Mouse (Mus musculus) ovary, postnatal 10 days (tissue): ENCODE measurements at regions not wholly inside any gene's neighbourhood (a gene's known extent, or its start where the extent isn't known, plus 50 kb on each side); places are given as distances from the start of the nearest gene placed in this dataset.

Source experiments
- DNase-seq: peaks from one replicate; pipeline ENCODE4 v3.0.0; 2022; ENCODE audit warnings: low spot score

DNA sequence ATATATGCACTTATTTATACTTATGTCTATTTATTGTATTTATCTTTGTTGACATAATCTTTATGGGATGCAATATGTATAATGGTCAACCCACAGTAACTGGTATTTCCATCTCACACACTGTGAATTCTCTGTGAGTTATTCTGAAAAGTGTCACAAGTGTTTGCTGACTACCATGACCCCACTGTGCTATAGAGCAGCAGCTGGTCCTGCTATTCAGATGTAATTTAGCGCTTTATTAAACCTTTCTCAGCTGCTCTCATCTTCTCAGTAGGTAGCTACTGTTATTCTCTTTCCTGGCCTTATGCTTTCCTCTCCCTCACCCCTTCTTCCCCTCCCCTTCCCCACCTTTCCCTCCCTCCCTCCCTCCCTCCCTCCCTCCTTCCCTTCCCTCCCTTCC lies 296.0 kb upstream of the Dusp10 start:
- DNase-seq, result no peak

DNA sequence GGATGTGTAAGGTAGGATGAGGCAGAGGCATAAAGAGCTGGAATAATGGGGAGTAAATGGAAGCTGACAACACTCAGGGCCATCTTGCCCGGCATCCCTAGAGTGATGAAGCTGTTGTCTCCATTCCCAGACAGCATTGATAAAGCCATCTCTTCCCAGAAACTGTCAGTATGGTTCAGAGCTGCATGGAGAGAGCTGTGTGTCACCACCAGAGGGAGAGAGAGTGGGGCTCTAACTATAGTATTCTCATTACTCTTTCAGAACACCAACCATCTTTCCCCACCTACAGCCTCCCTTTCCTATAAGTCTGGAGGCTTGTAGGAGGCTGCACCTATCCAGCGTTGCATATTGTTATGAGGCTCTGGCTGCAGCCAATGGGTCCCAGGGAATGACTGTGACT lies 264.0 kb upstream of the Dusp10 start:
- DNase-seq, result no peak

DNA sequence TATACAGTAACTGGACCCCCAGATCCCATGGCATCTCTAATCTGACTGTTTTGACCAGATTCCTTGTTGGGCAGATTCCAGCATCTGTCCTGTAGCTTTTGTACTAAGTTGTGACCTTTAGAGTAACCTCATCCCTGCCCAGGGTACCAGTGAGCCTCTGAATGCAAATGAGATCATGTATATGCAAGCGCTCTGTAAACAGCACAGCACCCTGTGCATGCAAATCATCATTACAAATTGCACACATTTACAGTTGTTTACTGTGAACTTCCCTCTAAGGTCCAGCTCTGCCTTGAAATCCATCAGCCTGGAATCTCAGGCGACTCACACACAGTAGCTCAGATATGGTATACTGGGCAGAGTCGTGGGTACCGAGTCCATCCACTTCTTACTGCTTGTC lies 258.6 kb upstream of the Dusp10 start:
- DNase-seq, result no peak

DNA sequence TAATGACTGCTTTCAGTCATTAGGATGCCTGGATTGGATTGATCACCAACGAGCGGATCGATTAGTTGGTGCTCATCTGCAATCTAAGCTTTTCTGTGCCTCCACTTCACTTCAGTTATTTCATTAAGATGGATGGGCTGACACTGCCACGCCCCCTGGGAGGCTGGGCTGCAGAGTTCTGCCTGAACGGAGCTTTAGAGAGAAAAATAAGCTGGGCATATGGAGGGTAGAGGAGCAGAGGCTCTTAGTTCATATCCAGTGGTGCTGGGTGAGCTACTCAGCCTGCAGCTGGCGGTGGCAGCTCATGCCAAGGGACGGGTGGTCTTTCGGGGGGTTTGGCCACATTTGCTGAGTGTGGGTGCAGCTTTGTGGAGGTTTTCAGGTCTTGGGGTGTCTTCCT lies 256.4 kb upstream of the Dusp10 start:
- DNase-seq, result no peak

DNA sequence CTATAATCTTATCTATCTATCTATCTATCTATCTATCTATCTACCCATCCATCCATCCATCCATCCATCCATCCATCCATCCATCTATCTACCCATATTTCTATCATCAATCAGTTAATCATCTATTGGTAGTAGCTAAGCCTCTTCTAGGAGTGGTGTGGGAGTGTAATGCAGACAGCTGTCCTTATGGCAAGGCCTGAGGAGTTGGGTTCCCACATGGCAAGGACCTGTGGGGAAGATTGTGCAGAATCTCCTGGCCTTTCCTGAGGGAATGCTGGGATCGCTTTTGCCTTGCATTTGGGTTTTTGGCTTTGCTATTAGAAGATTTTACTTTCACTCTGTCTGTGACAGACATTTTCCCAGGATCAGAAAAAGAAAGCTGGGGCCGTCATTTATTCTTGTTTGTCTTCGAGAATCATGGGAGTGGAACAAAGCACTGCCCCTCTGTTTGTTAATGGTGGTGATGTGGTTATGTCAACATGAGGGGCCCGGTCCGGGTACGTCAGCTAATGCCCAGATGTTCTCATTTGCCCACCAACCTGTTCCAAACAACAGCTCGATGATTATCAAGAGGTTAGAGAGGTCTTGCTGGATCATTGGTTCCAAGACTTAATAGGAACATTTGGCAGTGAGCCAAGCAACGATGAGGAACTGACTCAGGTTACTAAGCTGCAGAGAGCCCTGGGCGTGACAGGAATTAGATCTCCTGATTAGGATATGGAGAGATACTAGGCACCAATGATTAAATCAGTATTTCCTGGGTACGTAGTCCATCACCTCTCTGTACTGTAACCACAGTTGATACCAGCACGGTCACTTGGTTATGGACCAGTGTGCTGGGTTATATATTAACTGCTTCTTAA lies 249.0 kb upstream of the Dusp10 start:
- no peak for DNase-seq

DNA sequence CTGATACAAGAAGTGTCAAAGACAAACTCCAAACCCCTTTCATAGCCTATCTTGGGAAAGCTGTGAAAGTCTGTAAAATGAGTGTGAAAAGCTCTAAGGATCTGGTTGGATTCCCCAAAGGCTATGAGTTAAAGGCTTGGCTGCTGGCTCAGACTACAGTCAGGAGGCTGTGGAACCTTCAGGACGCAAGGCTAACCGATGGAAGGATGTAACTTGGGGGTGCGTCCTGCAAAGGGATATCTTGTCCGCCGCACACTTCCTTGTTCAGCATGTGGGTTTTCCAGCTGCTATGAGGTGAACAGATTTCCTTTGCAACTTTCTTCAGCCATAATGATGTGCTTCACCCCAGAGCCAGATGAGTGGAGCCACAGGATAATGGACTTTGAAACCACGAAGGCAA lies 240.3 kb upstream of the Dusp10 start:
- no peak for DNase-seq

DNA sequence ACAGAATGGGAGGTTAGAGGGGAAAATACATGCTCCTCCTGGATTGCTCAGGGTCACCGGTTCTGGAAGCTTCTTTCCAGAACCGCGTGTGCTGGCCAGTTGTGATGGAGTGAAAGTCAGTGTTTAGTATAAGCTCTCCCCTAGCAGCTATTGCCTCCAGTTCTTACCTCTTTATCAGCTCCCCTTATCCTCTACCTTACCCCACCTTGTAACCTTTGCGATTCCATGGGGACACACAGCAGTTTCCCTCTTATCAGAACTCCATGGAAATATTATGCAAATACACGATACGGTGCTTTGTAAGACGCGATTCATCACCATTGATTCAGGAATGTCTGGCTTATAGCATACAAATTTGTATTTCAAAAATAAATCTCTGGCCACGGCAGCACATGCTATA lies 232.9 kb upstream of the Dusp10 start:
- no peak for DNase-seq

DNA sequence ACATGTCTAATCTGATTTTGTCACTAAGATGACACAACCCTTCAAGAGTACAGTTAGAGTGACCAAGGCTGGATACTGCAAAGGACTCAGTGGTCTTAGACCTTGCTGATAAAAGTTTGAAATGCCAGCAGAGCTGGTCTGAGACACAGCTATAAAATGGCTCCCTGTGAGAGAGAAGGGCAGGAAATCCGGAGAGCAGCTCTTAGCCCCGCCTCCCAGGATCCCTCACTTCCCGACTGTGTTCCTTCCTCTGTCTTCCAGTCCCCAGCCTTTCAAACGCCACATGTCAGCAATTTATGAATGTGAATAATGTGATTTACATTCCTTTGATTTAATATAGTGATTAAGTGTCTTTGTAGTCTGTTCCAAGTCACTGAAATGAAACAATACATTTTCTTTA lies 232.3 kb upstream of the Dusp10 start:
- no peak for DNase-seq

DNA sequence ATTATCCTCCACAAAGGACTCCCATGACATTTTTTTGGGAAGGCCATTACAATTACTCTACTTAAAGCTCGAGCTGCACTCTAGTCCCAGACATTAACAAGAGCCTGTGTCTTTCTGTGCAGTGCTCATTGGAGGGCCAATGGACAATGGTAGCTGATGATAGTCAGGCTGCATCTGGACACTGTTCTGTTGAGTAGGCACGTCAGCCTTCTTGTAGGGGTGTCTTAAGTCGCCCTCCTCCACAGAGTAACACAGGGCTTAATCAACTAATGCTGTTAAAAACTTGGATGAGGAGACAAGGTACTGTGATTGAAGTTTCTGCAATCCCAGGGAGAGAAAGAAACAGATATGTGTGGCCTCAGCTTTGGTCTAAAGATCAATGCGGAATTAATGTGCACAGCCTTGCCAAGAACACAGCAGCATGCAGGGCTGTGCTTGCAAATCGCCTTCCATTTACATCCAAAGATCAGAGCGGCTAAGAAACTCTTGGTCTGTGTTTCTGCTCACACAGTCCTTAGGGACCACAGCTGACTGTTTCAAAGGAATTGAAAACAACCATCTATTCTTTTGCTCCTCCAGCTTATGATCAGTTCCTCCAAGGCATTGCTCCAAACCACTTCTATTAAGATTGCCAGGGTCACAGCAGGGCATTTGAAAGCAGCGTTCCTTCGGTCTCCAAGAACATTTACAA lies 229.5 kb upstream of the Dusp10 start:
- DNase-seq, result no peak

DNA sequence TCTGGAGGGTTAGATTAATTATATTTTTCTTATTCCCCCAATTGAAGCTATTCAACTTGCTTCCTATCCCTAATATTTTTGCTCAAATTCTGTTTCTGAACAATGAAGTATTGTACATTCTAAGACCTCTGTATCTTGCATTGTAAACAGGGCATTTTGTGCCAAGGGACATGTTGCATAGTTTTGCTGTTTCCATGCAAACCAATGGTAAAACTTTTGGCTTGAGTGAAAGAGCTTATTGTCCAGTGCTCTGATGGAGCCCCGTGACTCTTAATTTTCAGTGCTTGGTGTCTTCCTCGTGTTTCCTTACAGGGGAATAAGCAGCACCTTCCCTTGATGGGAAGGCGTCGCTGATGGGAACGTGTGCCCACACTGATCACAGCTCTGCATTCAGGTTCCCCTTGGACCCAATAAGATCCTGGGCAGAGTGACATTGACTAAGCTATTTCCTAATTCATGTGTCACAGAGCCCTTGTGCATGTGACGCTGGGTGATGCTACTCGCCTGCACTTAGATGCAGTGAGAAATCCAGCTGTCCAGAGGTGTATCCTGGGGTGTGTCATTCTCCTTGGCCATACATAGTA lies 220.8 kb upstream of the Dusp10 start:
- no peak for DNase-seq

DNA sequence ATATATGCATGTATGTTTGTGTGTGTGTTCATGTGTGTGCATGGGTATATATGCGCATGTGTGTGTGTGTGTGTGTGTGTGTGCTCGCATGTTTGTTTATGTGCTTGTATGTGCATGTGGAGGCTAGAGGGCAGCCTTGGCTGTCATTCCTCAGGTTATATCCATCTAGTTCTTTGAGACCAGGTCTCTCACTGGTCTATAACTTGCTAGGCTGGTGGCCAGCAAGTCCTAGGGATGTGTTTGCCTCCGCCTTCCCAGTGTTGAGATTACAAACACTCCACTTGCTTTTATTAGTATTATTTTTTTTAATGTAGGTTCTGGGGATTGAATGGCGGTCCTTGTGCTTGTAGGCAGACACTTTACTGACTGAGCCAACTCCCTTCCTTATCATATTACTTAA lies 219.8 kb upstream of the Dusp10 start:
- DNase-seq, result no peak

DNA sequence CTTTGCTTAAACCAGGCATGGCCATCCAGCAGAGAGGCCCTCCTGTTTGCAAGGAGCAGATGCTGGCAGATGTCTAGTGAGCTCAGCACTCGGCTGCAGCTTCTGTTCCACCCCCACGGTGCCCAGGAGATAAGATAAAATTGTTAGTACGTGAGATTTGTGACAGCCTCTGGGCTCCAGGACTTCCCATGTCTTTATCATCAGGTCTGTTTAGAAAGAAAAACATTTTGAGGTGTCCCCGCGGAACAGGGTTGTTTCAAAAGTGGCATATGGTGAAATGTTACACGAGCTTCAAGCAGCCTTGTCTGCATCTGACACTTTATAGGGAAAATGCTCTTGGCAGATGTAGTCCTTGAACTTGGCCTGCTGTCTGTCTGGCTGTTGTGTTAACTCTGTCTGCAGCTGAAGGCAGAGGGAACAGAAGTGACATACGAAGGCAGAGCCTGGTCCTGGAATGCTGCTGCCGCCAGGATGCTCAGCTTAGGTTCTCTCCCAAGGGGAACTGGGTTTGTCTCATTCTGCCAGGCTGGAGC lies 219.1 kb upstream of the Dusp10 start:
- DNase-seq, result no peak

DNA sequence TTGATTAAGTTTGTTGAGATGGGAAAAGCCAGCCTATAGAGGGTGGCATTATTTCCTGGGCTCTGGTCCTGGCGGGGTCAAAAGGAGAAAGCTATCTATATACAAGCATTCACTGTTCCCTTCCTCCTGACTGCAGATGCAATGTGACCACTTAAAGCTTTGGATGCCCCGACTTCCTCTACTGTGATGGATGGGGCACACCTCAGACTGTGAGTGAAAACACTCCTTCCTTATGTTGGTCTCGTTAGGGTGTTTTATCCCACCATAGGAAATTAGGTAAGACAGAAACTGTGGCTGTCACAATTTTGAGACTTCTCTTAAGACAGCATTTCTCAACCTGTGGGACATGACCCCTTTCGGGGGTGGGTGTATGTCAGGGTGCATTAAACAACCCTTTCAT lies 210.8 kb upstream of the Dusp10 start:
- no peak for DNase-seq

DNA sequence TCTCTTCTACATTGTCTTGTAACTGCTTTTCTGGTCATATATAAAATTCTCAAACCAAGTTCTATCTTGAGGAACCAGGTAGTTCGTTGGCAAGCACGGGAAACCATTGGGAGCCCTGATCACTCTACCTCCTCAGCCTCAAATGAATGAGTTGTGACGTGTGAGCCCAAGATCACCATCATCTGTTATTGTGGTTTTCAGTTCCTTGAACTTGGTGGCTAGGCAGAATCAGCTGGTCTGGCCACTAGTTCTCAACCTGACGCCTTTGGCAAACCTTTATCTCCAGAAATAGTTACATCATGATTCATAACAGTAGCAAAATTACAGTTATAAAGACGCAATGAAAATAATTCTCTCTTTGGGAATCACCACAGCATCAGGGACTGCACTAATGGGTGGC lies 209.7 kb upstream of the Dusp10 start:
- no peak for DNase-seq

DNA sequence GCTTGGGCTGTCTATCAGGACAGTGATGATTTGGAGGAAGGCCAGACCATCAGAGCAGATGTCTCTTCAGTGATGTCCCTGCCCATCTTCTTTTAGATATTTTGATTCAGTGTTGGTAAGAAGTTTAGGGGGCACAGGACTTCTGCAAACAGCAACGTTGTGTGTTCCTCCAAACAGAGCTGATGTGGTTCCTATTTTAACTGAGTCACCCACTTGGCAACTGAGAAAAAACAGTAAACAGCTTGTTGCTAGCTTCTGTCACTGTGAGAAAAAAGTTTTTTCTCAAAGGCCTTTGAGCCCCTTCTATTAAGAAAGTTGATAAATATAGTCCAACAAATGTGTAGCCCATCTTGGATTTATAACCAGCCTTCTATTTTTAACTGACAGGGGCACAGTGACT lies 209.3 kb upstream of the Dusp10 start:
- DNase-seq, result no peak

DNA sequence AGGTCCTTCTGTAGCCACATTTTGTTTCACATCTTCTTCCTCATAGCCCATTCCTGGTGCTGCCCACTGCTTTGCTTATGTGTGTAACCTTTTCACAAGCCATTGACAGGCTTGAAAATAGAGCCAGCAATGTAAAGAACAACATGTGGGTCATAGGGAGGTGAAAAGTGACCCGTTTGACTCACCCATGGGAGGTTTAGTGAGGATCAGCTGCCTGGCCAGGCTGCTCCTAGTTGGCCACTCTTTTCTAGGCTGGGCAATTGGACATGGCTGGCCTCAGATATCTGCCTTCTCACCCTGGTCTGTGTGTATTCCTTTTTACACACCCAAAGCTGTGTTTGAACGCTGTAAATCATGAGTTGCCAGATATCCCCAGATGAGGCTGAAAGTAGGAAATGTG lies 208.8 kb upstream of the Dusp10 start:
- no peak for DNase-seq

DNA sequence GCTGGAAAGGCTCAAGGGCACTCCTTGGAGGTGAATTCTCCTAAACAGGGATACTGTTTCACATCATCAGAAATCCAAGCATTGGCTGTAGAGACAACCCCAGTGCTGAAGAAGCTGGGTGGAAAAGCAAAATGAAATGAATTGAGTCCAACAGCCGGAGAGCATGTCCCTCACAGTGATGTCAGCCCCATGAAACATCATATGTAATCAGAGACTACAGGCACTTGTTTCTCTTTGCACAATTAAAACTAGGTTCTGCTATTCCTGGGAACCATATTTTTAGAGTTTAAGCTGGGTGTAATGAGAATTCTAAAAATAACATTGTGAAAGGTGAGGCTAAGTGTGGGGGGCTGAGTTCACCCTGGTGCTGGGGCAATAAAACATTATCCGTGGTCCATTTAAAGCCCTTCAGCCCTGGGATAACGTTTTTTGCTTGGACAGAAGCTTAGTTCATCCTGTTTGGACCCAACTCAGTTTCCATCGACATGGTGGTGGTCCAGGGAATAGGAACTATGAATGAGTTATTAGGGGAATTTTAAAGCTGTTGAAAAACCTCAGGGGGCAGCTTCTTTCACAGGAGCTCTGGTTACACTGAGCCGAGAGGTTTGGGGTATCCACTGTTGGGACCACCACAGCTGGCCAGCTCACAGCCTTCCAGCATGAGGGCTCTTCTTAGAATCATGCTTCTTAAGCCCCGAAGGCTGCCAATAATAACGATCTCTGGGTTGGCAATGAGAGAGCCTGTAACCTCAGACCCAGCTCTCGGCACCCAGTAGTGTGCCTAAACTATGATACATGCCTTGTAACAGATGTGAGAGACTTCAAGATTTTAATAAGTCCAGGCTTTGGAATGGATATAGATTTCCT lies 206.0 kb upstream of the Dusp10 start:
- no peak for DNase-seq

DNA sequence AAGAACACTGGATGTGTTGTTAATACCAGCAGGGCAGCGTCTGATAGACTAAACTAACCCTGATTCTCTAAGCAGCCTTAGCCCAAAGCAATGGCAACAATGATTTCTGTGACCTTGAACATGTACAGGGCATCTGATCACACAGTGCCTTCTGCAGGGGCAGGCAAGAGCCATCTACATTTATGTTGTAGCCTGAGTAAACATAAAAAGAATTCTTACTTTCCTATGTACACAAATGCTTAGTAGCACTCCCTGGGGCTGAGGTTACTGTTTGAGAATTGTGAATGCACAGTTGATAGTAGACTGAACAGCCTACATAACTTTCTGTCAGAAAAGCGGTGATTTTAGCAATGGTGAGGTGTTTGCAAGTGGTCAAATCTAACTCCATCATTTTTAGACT lies 204.9 kb upstream of the Dusp10 start:
- DNase-seq, result no peak

DNA sequence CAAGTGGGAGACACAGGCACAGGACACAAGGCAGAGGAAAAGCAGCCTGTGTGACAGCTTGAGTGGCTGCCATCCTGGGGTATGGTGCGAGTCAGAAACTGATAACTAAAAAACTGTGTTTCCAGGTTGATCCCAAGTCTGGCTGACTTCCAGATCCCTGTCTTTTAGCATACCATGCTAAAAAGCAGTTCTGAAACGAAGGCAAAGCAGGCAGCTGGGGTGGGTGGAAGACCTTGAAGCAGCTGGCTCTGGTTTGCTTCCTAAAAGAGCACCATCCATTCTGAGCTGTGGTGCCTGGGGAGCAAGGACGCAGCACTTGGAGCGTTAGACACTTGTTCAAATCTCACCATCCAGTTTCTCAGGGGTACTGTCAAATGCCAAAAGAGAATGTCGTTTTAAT lies 192.5 kb upstream of the Dusp10 start:
- DNase-seq, result no peak

DNA sequence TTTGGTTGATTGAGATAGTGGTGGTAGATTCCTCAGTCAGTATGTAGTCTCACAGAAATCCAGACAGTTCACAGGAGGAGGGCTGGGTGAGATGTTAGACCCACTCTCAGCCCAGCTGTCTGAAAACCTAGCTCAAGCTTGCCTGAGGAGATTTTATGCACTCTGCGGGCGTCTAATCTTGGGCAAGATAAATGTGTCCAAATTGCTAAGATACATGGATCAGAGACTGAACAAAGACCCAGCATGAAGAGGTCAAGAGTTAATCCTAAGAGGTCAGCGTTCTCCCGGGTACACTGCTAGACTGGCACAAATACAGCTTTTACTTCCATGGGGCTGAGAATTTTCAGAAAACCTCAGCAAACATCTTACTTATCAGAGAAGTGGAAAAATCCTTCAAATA lies 186.8 kb upstream of the Dusp10 start:
- DNase-seq, result no peak

DNA sequence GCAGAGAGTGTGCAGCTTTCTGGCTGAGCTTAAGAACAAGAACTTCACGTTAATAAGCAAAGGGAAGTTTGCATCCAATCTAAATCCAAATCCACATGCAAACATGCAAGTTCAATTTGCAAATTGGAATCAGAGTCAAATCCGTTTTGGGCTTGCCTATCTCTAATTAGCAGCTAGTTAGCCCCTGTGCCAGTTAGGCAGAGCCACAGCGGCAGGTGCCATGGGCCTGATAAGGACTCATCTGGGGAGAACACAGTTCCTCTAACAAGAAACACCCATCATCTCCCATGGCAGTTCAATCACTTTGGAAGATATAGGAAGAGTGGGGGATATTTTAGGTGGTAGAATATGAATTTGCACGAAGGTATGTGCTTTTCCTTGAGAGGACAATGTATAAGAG lies 168.0 kb upstream of the Dusp10 start:
- DNase-seq, result no peak

DNA sequence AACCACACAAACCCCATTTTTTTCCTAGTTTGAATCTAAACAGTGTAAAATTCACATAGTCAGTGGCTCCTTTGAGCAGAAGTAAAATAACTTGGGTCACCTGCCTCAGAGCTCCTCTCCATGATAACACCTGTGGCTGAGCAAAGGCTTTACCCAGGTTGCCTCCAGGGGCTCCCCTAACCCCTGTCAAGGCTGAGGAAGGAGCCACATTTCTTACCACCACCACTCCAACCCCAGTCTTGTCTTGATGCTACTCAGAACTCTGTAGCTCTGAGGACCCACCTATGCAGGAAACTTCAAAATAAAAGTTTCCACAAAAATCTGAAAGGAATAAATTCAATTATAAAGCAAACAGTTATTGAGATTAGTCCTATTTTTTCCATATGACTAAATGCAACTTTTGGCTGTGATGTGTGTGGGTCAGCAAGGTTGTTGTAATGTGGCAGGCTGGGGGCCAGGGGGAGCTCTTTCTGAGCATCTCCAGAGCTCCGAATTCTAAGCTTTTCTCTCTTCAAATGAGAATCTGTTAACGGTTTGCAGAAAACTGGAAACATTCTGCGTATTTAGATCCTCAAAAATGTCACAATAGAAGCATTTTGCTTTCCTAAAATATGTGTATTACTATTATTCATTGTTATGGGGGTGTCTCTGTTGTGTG lies 159.0 kb upstream of the Dusp10 start:
- no peak for DNase-seq
